Mouse (Mus musculus) left cerebral cortex, postnatal 25 days (tissue): ENCODE measurements around the gene Armc7. TPM values are rescaled to one million over a fixed set of nuclear protein-coding genes. Genes with fewer than 3 reads are reported as not detected.

ENCODE experiments used
- DNase-seq, 2 experiments: peaks; one replicate each; pipeline ENCODE4 v3.0.0; 2022; ENCODE audit warnings: low spot score in 2 of 2, mixed read lengths in 1 of 2
- intact Hi-C: fragments of 180-260 bp; cut with DNase I; formaldehyde crosslinking; loops from one replicate; pipeline ENCODE4 v1.15.1; 2025
- total RNA-seq, 2 experiments: library from RNA; stranded (reverse); gene quantifications; 2 replicates each; pipeline ENCODE4 v1.2.3; 2021

Armc7 gene
- 10 to 100 TPM; 12.5 to 12.8 TPM for total RNA-seq

GRCm38 (mm10) chr11:115475025-115475757, at the start of gene Armc7:
Gene Armc7 (plus strand): TSS chr11:115475667.
- peak; percentile 92 to 97 for DNase-seq
- intact Hi-C loops, result loop anchor here (1.0 kb wide), 1 partner anchor 117 kb away; no protein-coding TSS in a partner anchor

- no peak for DNase-seq
- intact Hi-C loops, result no loop called here
Observed at GRCm38 (mm10) chr11:115425671-115426070, 49.8 kb upstream of the Armc7 start.

GRCm38 (mm10) chr11:115427482-115428331, 47.8 kb upstream of the Armc7 start:
- intact Hi-C loops, result loop anchor here (1.0 kb wide), 1 partner anchor 47 kb away; no protein-coding TSS in a partner anchor
- peak; percentile 74 to 84 for DNase-seq

GRCm38 (mm10) chr11:115429307-115429706, 46.2 kb upstream of the Armc7 start:
- DNase-seq, result peak in 1 of 2 experiments; percentile 74
- intact Hi-C loops, result no loop called here

GRCm38 (mm10) chr11:115430561-115430960, 44.9 kb upstream of the Armc7 start:
- intact Hi-C loops, result no loop called here
- no peak for DNase-seq

GRCm38 (mm10) chr11:115432814-115433213, 42.7 kb upstream of the Armc7 start:
- intact Hi-C loops, result no loop called here
- no peak for DNase-seq

GRCm38 (mm10) chr11:115433342-115433741, 42.1 kb upstream of the Armc7 start:
- no peak for DNase-seq

GRCm38 (mm10) chr11:115435596-115436337, 39.7 kb upstream of the Armc7 start:
- peak; percentile 38 to 39 for DNase-seq
- intact Hi-C loops, result no loop called here

More at GRCm38 (mm10) chr11:115433342-115433741, 42.1 kb upstream of the Armc7 start:
- intact Hi-C loops, result no loop called here

GRCm38 (mm10) chr11:115437571-115438122, 37.8 kb upstream of the Armc7 start:
- intact Hi-C loops, result no loop called here
- peak in 1 of 2 experiments; percentile 66 for DNase-seq

- intact Hi-C loops, result no loop called here
- no peak for DNase-seq
Observed at GRCm38 (mm10) chr11:115439326-115439725, 36.1 kb upstream of the Armc7 start.

- intact Hi-C loops, result no loop called here
- no peak for DNase-seq
Observed at GRCm38 (mm10) chr11:115439906-115440595, 35.4 kb upstream of the Armc7 start, which contains the start of gene Trim80. Gene Trim80 (plus strand): TSS chr11:115440545.

- DNase-seq, result no peak
- intact Hi-C loops, result no loop called here
Observed at GRCm38 (mm10) chr11:115441417-115441816, 34.0 kb upstream of the Armc7 start.

GRCm38 (mm10) chr11:115446906-115447305, 28.6 kb upstream of the Armc7 start:
- intact Hi-C loops, result no loop called here
- DNase-seq, result no peak

- DNase-seq, result no peak
- intact Hi-C loops, result no loop called here
Observed at GRCm38 (mm10) chr11:115447321-115447885, 28.1 kb upstream of the Armc7 start.

- intact Hi-C loops, result no loop called here
- DNase-seq, result no peak
Observed at GRCm38 (mm10) chr11:115448075-115448474, 27.4 kb upstream of the Armc7 start.

- DNase-seq, result no peak
Observed at GRCm38 (mm10) chr11:115448998-115449397, 26.5 kb upstream of the Armc7 start.

GRCm38 (mm10) chr11:115450176-115450575, 25.3 kb upstream of the Armc7 start:
- no peak for DNase-seq
- intact Hi-C loops, result no loop called here

More at GRCm38 (mm10) chr11:115448998-115449397, 26.5 kb upstream of the Armc7 start:
- intact Hi-C loops, result no loop called here

- DNase-seq, result no peak
- intact Hi-C loops, result no loop called here
Observed at GRCm38 (mm10) chr11:115451781-115452241, 23.7 kb upstream of the Armc7 start.
